Mouse (Mus musculus) liver, postnatal 0 days (tissue): ENCODE measurements around the gene Gstm5. TPM values are rescaled to one million over a fixed set of nuclear protein-coding genes. Genes with fewer than 3 reads are reported as not detected.

Experiments used
- ATAC-seq: fragments of 200-750 bp; cut with Nextera tagmentation; 2 replicates; pipeline ENCODE4 v1.8.0; 2017; ENCODE audit warnings: mild to moderate bottlenecking, moderate library complexity
- DNase-seq: peaks from one replicate; pipeline ENCODE4 v3.0.0-alpha.2; 2016
- H3K27ac ChIP-seq: fragments of 300-500 bp; sonication (generic); 2 replicates; pipeline ENCODE4 v1.5.1; 2014; ENCODE audit warnings: antibody characterized with exemption, moderate library complexity, mild to moderate bottlenecking, low read depth
- H3K27me3 ChIP-seq: fragments of 300-500 bp; sonication (generic); 2 replicates; pipeline ENCODE4 v1.6.1; 2014; ENCODE audit warnings: low read length, control low read depth, mixed read lengths; ENCODE audit not compliant: insufficient read depth
- H3K36me3 ChIP-seq: fragments of 300-500 bp; sonication (generic); replicated peaks from 2 replicates; pipeline ENCODE4 v1.6.1; 2014; ENCODE audit warnings: mild to moderate bottlenecking, control low read depth, low read length, moderate library complexity, mixed read lengths; ENCODE audit not compliant: insufficient read depth
- H3K4me1 ChIP-seq: fragments of 300-500 bp; sonication (generic); 2 replicates; pipeline ENCODE4 v1.6.1; 2014; ENCODE audit warnings: antibody characterized with exemption, mild to moderate bottlenecking, control low read depth; ENCODE audit not compliant: insufficient read depth
- H3K4me2 ChIP-seq: fragments of 300-500 bp; sonication (generic); 2 replicates; pipeline ENCODE4 v1.6.1; 2014; ENCODE audit warnings: low read depth, mild to moderate bottlenecking, low read length, moderate library complexity, mixed read lengths
- H3K4me3 ChIP-seq: fragments of 300-500 bp; sonication (generic); 2 replicates; pipeline ENCODE4 v1.5.1; 2014; ENCODE audit warnings: low read depth, low read length
- H3K9ac ChIP-seq: fragments of 300-500 bp; sonication (generic); replicated peaks from 2 replicates; pipeline ENCODE4 v1.6.1; 2014; ENCODE audit warnings: mild to moderate bottlenecking, moderate library complexity
- H3K9me3 ChIP-seq: fragments of 300-500 bp; sonication (generic); 2 replicates; pipeline ENCODE4 v1.6.1; 2016; ENCODE audit warnings: mild to moderate bottlenecking, control low read depth, low read length, mixed read lengths
- CTCF ChIP-seq: sonication (generic); IDR thresholded peaks from 2 replicates; pipeline ENCODE4 v1.5.1; 2016; ENCODE audit warnings: antibody characterized with exemption, low read depth
- EP300 ChIP-seq: IDR thresholded peaks from 2 replicates; pipeline ENCODE4 v1.6.1; 2016; ENCODE audit warnings: antibody characterized with exemption, low read depth, mild to moderate bottlenecking
- WGBS: fragments of 180-500 bp; shearing (Covaris S2); extraction: QIAGEN DNeasy Blood & Tissue Kit; methylation state at CpG from one replicate; pipeline ENCODE4 v1.1.7; 2014; ENCODE audit not compliant: insufficient replicate concordance; 5-methylcytosine and 5-hydroxymethylcytosine counted together
- polyA plus RNA-seq: library from polyadenylated mRNA; unstranded; fragments of >200 nt; fragmentation: Nextera tagmentation; extraction: Ambion mirVana; gene quantifications from 2 replicates; pipeline ENCODE4 v1.2.1, GENCODE M21; 2015

Gene Gstm5
- polyA plus RNA-seq, 1 experiment from 2014 or later: 134 TPM

GRCm38 (mm10) chr3:107869097-107869496, 26.5 kb upstream of the Gstm5 start:
- WGBS: 62% methylated on average over 7 of the region's 7 CpGs
- Histone ChIP-seq H3K4me3 (no peak overlapping the region), H3K9ac (no peak overlapping the region), H3K4me2 (no peak overlapping the region), H3K9me3 (no peaks in the 10 kb centered on the region), H3K4me1 (0 out of 2 replicates have a peak, but pooled peaks cover 11% of the 10 kb centered on the region), H3K36me3 (no peaks in the 10 kb centered on the region), H3K27me3 (no peaks in the 10 kb centered on the region), H3K27ac (no peak overlapping the region)
- TF ChIP-seq EP300 (no peak), CTCF (no peak)
- DNase-seq: no peak
- ATAC-seq: no peak

- Histone ChIP-seq H3K4me2 (no peak overlapping the region), H3K4me3 (no peak overlapping the region), H3K27me3 (no peaks in the 10 kb centered on the region), H3K9ac (no peak overlapping the region), H3K36me3 (no peaks in the 10 kb centered on the region), H3K9me3 (no peaks in the 10 kb centered on the region), H3K4me1 (0 out of 2 replicates have a peak, but pooled peaks cover 11% of the 10 kb centered on the region), H3K27ac (no peak overlapping the region)
- 70% methylated on average over 4 of the region's 4 CpGs for WGBS
- no peak for DNase-seq
- no peak for TF ChIP-seq EP300
- TF ChIP-seq CTCF: no peak
- ATAC-seq: no peak
These were observed 25.7 kb upstream of the Gstm5 start for GRCm38 (mm10) chr3:107869925-107870324.

GRCm38 (mm10) chr3:107873335-107874251, 22.0 kb upstream of the Gstm5 start:
- no peak overlapping the region for H3K27ac ChIP-seq
- H3K9me3 ChIP-seq: no peaks in the 10 kb centered on the region
- H3K36me3 ChIP-seq: no peaks in the 10 kb centered on the region
- H3K4me2 ChIP-seq: no peak overlapping the region
- no peak for TF ChIP-seq EP300
- TF ChIP-seq CTCF: no peak
- 76% methylated on average over 24 of the region's 24 CpGs for WGBS
- no peaks in the 10 kb centered on the region for H3K27me3 ChIP-seq
- no peaks in the 10 kb centered on the region for H3K4me1 ChIP-seq
- no peak overlapping the region for H3K4me3 ChIP-seq
- ATAC-seq (peak; percentile 40; the same call in 1 of the 2 replicates), DNase-seq (no peak)
- no peak overlapping the region for H3K9ac ChIP-seq

- Histone ChIP-seq H3K36me3 (no peaks in the 10 kb centered on the region), H3K9ac (no peak overlapping the region), H3K27me3 (no peaks in the 10 kb centered on the region), H3K4me3 (no peak overlapping the region), H3K4me1 (no peaks in the 10 kb centered on the region), H3K27ac (no peak overlapping the region), H3K9me3 (no peaks in the 10 kb centered on the region), H3K4me2 (no peak overlapping the region)
- WGBS: 67% methylated on average over 6 of the region's 6 CpGs
- ATAC-seq (no peak), DNase-seq (no peak)
- no peak for TF ChIP-seq EP300
- no peak for TF ChIP-seq CTCF
These were observed 20.4 kb upstream of the Gstm5 start for GRCm38 (mm10) chr3:107875231-107875630.

- no peak for DNase-seq
- ATAC-seq: no peak
- Histone ChIP-seq H3K36me3 (no peaks in the 10 kb centered on the region), H3K4me2 (no peak within 1 kb of the TSS), H3K9me3 (no peaks in the 10 kb centered on the region), H3K27me3 (no peaks in the 10 kb centered on the region), H3K9ac (no peak within 1 kb of the TSS), H3K4me1 (no peaks in the 10 kb centered on the region), H3K27ac (no peak within 1 kb of the TSS), H3K4me3 (no peak within 1 kb of the TSS)
- 69% methylated on average over 5 of the region's 5 CpGs for WGBS
- TF ChIP-seq EP300 (no peak), CTCF (no peak)
These were observed 18.6 kb upstream of the Gstm5 start, which contains the start of gene Eps8l3 for GRCm38 (mm10) chr3:107877005-107877404. TSS of gene Eps8l3 (plus strand) at chr3:107877229.
